Comparison of ENCODE assay signal across 8 mouse cellular contexts in the genomic region with DNA sequence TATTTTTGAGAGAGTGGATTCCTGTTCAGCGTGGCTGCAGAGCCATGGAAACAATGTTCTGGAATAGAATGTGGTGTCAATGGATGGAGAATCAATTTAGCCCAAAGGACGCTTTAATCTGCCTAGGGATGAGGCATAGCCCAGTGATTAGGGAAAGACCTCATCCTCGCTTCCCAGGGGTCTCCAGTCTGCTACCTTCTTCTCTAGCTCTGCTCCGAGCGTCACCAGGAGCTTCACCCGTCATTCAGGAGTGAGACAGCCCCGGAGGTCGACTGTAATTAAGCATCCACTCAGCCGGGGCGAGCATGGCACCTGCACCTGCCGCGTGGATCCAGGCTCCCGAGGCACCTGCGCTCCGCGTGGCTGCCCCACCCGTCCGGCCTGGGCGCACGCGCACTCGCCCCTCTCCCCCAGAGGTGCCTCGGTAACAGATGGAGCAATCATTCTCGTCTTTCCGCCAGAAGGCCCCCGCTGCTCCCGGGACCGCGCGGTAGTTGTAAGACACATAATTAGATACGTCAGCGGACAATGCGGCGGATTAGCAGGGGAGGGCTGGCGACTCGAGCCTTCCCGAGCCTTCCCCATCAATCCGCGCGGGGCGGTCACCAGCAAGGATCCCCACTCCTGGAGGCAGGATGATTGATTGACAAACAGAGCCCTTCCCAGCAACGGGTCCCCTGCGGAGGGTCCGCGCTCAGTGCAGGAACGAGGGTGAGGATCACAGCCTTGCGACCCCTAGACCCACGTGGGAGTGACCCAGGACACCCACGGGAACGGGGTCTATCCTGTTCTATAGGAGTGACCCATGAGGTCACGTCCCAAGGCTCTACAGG.
A peak's percentile ranks its signal among the peaks of the same experiment; 100 is the strongest.
DNase-seq lines count a peak whose midpoint lies in the region; ATAC-seq and TF ChIP-seq lines count a peak whose summit lies in the region.

No protein-coding gene starts in this region.

- TF ChIP-seq EP300 in liver, postnatal 0 days (IDR thresholded peaks at IDR 0.05; ENCODE audit: low read depth): no peak

- no peaks in the 10 kb centered on the region for H3K4me1 ChIP-seq in G1E (ENCODE audit: insufficient read depth, low read depth, low read length)
- H3K4me1 ChIP-seq in heart, embryonic 15.5 days (replicated peaks): peaks cover 16% of the 10 kb centered on the region
- H3K4me1 ChIP-seq in liver, postnatal 0 days (ENCODE audit: insufficient read depth): peaks cover 13% of the 10 kb centered on the region

- H3K27me3 ChIP-seq in G1E (ENCODE audit: insufficient read depth, low read length): peaks cover 6% of the 10 kb centered on the region; the same call in 1 of the 2 replicates
- peaks cover 71% of the 10 kb centered on the region for H3K27me3 ChIP-seq in heart, embryonic 15.5 days
- peaks cover 22% of the 10 kb centered on the region for H3K27me3 ChIP-seq in liver, postnatal 0 days (ENCODE audit: insufficient read depth, low read length)

- H3K27ac ChIP-seq in heart, embryonic 15.5 days: no peak overlapping the region
- peak overlapping the region; percentile 92 for H3K27ac ChIP-seq in layer of hippocampus, adult 2 months
- no peak overlapping the region for H3K27ac ChIP-seq in liver, postnatal 0 days (ENCODE audit: low read depth)

- peak overlapping the region; percentile 30; the same call in 1 of the 2 replicates for H3K4me3 ChIP-seq in G1E (ENCODE audit: low read depth, low read length)
- H3K4me3 ChIP-seq in heart, embryonic 15.5 days: peak overlapping the region; percentile 54
- peak overlapping the region; percentile 71 for H3K4me3 ChIP-seq in layer of hippocampus, adult 2 months
- peak overlapping the region; percentile 48 for H3K4me3 ChIP-seq in liver, postnatal 0 days (ENCODE audit: low read depth, low read length)

- H3K9me3 ChIP-seq in G1E (replicated peaks): peaks cover 27% of the 10 kb centered on the region
- H3K9me3 ChIP-seq in heart, embryonic 15.5 days (replicated peaks): no peaks in the 10 kb centered on the region
- H3K9me3 ChIP-seq in liver, postnatal 0 days (ENCODE audit: low read length): no peaks in the 10 kb centered on the region

- peak overlapping the region; percentile 54 for H3K9ac ChIP-seq in heart, embryonic 15.5 days
- H3K9ac ChIP-seq in liver, postnatal 0 days (replicated peaks): peak overlapping the region; percentile 30; the same call in 1 of the 2 replicates

- H3K36me3 ChIP-seq in G1E (replicated peaks): no peaks in the 10 kb centered on the region
- H3K36me3 ChIP-seq in heart, embryonic 15.5 days: no peaks in the 10 kb centered on the region
- H3K36me3 ChIP-seq in liver, postnatal 0 days (replicated peaks; ENCODE audit: insufficient read depth, low read length): no peaks in the 10 kb centered on the region

- no peak for TF ChIP-seq CTCF in G1E (IDR thresholded peaks at IDR 0.05; ENCODE audit: low read depth, low read length)
- TF ChIP-seq CTCF in layer of hippocampus, adult 2 months (conservative IDR thresholded peaks at IDR 0.05): no peak
- no peak for TF ChIP-seq CTCF in liver, postnatal 0 days (IDR thresholded peaks at IDR 0.05; ENCODE audit: low read depth)

- under 1% methylated on average over 51 of the region's 51 CpGs for WGBS in heart, embryonic 15.5 days
- WGBS in liver, postnatal 0 days (ENCODE audit: insufficient replicate concordance): 2% methylated on average over 51 of the region's 51 CpGs

- ATAC-seq in G1E (ENCODE audit: extremely low read depth, insufficient number of reproducible peaks, low FRiP score, poor library complexity, severe bottlenecking): no peak
- peak; percentile 1; the same call in 1 of the 2 replicates for ATAC-seq in heart, embryonic 15.5 days (replicated peaks; ENCODE audit: insufficient number of reproducible peaks, insufficient read depth, low FRiP score, low read depth)
- ATAC-seq in liver, postnatal 0 days: peak; percentile 14

- DNase-seq in 3134 (ENCODE audit: extremely low read depth, insufficient read length, low spot score) (peak; percentile 9), G1E (ENCODE audit: low spot score) (no peak)
- DNase-seq in embryo, embryonic 11 days: peak; percentile 83
- peak; percentile 39 to 57 for DNase-seq in layer of hippocampus, adult 2 months (ENCODE audit: low spot score in 2 of 2)
- DNase-seq in liver, postnatal 0 days: peak; percentile 26
- peak; percentile 72 for DNase-seq in retina, embryonic 14.5 days (ENCODE audit: low spot score)
- no peak for DNase-seq in ovary, adult 18-20 months (ENCODE audit: low spot score)

- H3K4me2 ChIP-seq in heart, embryonic 15.5 days: peak overlapping the region; percentile 92
- peak overlapping the region; percentile 85 for H3K4me2 ChIP-seq in liver, postnatal 0 days (ENCODE audit: low read depth, low read length)

Comparison
In these comparisons a context has a peak if more than half of its experiments do, and no peak if none do; other contexts are left out.
1. DNase-seq: peak in 3134 (single experiment), embryo, embryonic 11 days (single experiment), layer of hippocampus, adult 2 months (2 of 2), liver, postnatal 0 days (single experiment) and retina, embryonic 14.5 days (single experiment); none in G1E (single experiment) and ovary, adult 18-20 months (single experiment).
2. Peak in every context shown above with its lines, with median percentiles within 50 percentile points of each other: H3K4me3 ChIP-seq.